Mouse (Mus musculus) kidney, embryonic 16.5 days (tissue): ENCODE results near the gene Fam19a2. TPM values are rescaled to one million over a fixed set of nuclear protein-coding genes. Genes with fewer than 3 reads are reported as not detected.

Experiments used
- ATAC-seq: fragments of 200-750 bp; cut with Nextera tagmentation; 2 replicates; pipeline ENCODE4 v1.8.0; 2017; ENCODE audit warnings: moderate TSS enrichment; ENCODE audit not compliant: low FRiP score, low TSS enrichment
- H3K27ac ChIP-seq: fragments of 300-500 bp; sonication (generic); 2 replicates; pipeline ENCODE4 v1.5.1; 2014; ENCODE audit warnings: low read length
- H3K27me3 ChIP-seq: fragments of 300-500 bp; sonication (generic); 2 replicates; pipeline ENCODE4 v1.6.1; 2014; ENCODE audit warnings: low read length, control low read depth, mixed read lengths; ENCODE audit not compliant: insufficient read depth
- H3K36me3 ChIP-seq: fragments of 300-500 bp; sonication (generic); 2 replicates; pipeline ENCODE4 v1.6.1; 2014; ENCODE audit warnings: low read length, control low read depth, mixed read lengths; ENCODE audit not compliant: insufficient read depth
- H3K4me1 ChIP-seq: fragments of 300-500 bp; sonication (generic); 2 replicates; pipeline ENCODE4 v1.6.1; 2014; ENCODE audit warnings: low read length, control low read depth, mixed read lengths; ENCODE audit not compliant: insufficient read depth
- H3K4me2 ChIP-seq: fragments of 300-500 bp; sonication (generic); replicated peaks from 2 replicates; pipeline ENCODE4 v1.6.1; 2014; ENCODE audit warnings: low read depth, low read length
- H3K4me3 ChIP-seq: fragments of 300-500 bp; sonication (generic); 2 replicates; pipeline ENCODE4 v1.5.1; 2014; ENCODE audit warnings: mild to moderate bottlenecking, low read length
- H3K9ac ChIP-seq: fragments of 300-500 bp; sonication (generic); replicated peaks from 2 replicates; pipeline ENCODE4 v1.6.1; 2014; ENCODE audit warnings: low read length
- H3K9me3 ChIP-seq: fragments of 300-500 bp; sonication (generic); 2 replicates; pipeline ENCODE4 v1.6.1; 2016; ENCODE audit warnings: low read length, control low read depth
- WGBS: fragments of 180-500 bp; shearing (Covaris S2); extraction: QIAGEN DNeasy Blood & Tissue Kit; methylation state at CpG from one replicate; pipeline ENCODE4 v1.1.7; 2014; 5-methylcytosine and 5-hydroxymethylcytosine counted together
- polyA plus RNA-seq: library from polyadenylated mRNA; unstranded; fragments of >200 nt; fragmentation: Nextera tagmentation; extraction: Ambion mirVana; gene quantifications from 2 replicates; pipeline ENCODE4 v1.2.1, GENCODE M21; 2015

The Fam19a2 gene
- polyA plus RNA-seq, 1 experiment from 2014 or later, result 2.9 TPM

GRCm38 (mm10) chr10:123520613-123521012 lies 256.8 kb downstream of the Fam19a2 start:
- Histone ChIP-seq H3K9me3 (peaks cover 14% of the 10 kb centered on the region), H3K27ac (no peak overlapping the region), H3K36me3 (no peaks in the 10 kb centered on the region), H3K4me3 (no peak overlapping the region), H3K27me3 (no peaks in the 10 kb centered on the region), H3K9ac (no peak overlapping the region), H3K4me1 (no peaks in the 10 kb centered on the region), H3K4me2 (no peak overlapping the region)
- no peak for ATAC-seq
- WGBS, result 83% methylated on average over 2 of the region's 2 CpGs

- Histone ChIP-seq H3K4me3 (no peak overlapping the region), H3K36me3 (no peaks in the 10 kb centered on the region), H3K9ac (no peak overlapping the region), H3K9me3 (peaks cover 14% of the 10 kb centered on the region), H3K4me2 (no peak overlapping the region), H3K27ac (no peak overlapping the region), H3K4me1 (no peaks in the 10 kb centered on the region), H3K27me3 (no peaks in the 10 kb centered on the region)
- ATAC-seq, result no peak
- 93% methylated on average over 6 of the region's 6 CpGs for WGBS
Observed at GRCm38 (mm10) chr10:123521203-123521602, 257.4 kb downstream of the Fam19a2 start.

- no peak for ATAC-seq
- no peaks in the 10 kb centered on the region for H3K36me3 ChIP-seq
- H3K4me3 ChIP-seq, result no peak overlapping the region
- H3K27ac ChIP-seq, result no peak overlapping the region
- no peak overlapping the region for H3K9ac ChIP-seq
- no peak overlapping the region for H3K4me2 ChIP-seq
- no peaks in the 10 kb centered on the region for H3K27me3 ChIP-seq
- no peaks in the 10 kb centered on the region for H3K4me1 ChIP-seq
- peaks cover 14% of the 10 kb centered on the region for H3K9me3 ChIP-seq
- 56% methylated on average over 5 of the region's 5 CpGs for WGBS
Observed at GRCm38 (mm10) chr10:123525424-123525823, 261.6 kb downstream of the Fam19a2 start.

- Histone ChIP-seq H3K4me2 (no peak overlapping the region), H3K4me1 (no peaks in the 10 kb centered on the region), H3K9me3 (peaks cover 14% of the 10 kb centered on the region), H3K27me3 (no peaks in the 10 kb centered on the region), H3K4me3 (no peak overlapping the region), H3K36me3 (no peaks in the 10 kb centered on the region), H3K27ac (no peak overlapping the region), H3K9ac (no peak overlapping the region)
- no peak for ATAC-seq
- WGBS, result 45% methylated on average over 3 of the region's 3 CpGs
Observed at GRCm38 (mm10) chr10:123526059-123526458, 262.3 kb downstream of the Fam19a2 start.

- H3K9me3 ChIP-seq, result no peaks in the 10 kb centered on the region
- no peaks in the 10 kb centered on the region for H3K4me1 ChIP-seq
- no peak for ATAC-seq
- H3K4me3 ChIP-seq, result no peak overlapping the region
- no peak overlapping the region for H3K9ac ChIP-seq
- H3K4me2 ChIP-seq, result no peak overlapping the region
- no peak overlapping the region for H3K27ac ChIP-seq
- 39% methylated on average over 4 of the region's 4 CpGs for WGBS
- no peaks in the 10 kb centered on the region for H3K27me3 ChIP-seq
- H3K36me3 ChIP-seq, result no peaks in the 10 kb centered on the region
Observed at GRCm38 (mm10) chr10:123536143-123536542, 272.3 kb downstream of the Fam19a2 start.

GRCm38 (mm10) chr10:123548391-123548790 lies 284.6 kb downstream of the Fam19a2 start:
- H3K9ac ChIP-seq, result no peak overlapping the region
- no peaks in the 10 kb centered on the region for H3K36me3 ChIP-seq
- ATAC-seq, result no peak
- H3K4me2 ChIP-seq, result no peak overlapping the region
- 52% methylated on average over 6 of the region's 6 CpGs for WGBS
- no peaks in the 10 kb centered on the region for H3K4me1 ChIP-seq
- H3K27ac ChIP-seq, result no peak overlapping the region
- no peaks in the 10 kb centered on the region for H3K27me3 ChIP-seq
- H3K4me3 ChIP-seq, result no peak overlapping the region
- H3K9me3 ChIP-seq, result no peaks in the 10 kb centered on the region

- Histone ChIP-seq H3K4me2 (no peak overlapping the region), H3K9me3 (no peaks in the 10 kb centered on the region), H3K27ac (no peak overlapping the region), H3K27me3 (no peaks in the 10 kb centered on the region), H3K9ac (no peak overlapping the region), H3K36me3 (no peaks in the 10 kb centered on the region), H3K4me1 (peaks cover 22% of the 10 kb centered on the region), H3K4me3 (no peak overlapping the region)
- 32% methylated on average over 1 of the region's 1 CpGs for WGBS
- no peak for ATAC-seq
Observed at GRCm38 (mm10) chr10:123567677-123568076, 303.9 kb downstream of the Fam19a2 start.

- Histone ChIP-seq H3K27me3 (no peaks in the 10 kb centered on the region), H3K27ac (peak overlapping the region; percentile 38; the same call in 1 of the 2 replicates), H3K9ac (no peak overlapping the region), H3K4me3 (no peak overlapping the region), H3K4me1 (peaks cover 25% of the 10 kb centered on the region), H3K4me2 (no peak overlapping the region), H3K9me3 (no peaks in the 10 kb centered on the region), H3K36me3 (no peaks in the 10 kb centered on the region)
- peak; percentile 39; the same call in 1 of the 2 replicates for ATAC-seq
- WGBS, result 33% methylated on average over 10 of the region's 10 CpGs
Observed at GRCm38 (mm10) chr10:123570616-123571188, 306.9 kb downstream of the Fam19a2 start.

- Histone ChIP-seq H3K4me1 (peaks cover 25% of the 10 kb centered on the region), H3K27me3 (no peaks in the 10 kb centered on the region), H3K4me3 (no peak overlapping the region), H3K9ac (no peak overlapping the region), H3K27ac (peak overlapping the region; percentile 45; the same call in 1 of the 2 replicates), H3K36me3 (no peaks in the 10 kb centered on the region), H3K4me2 (no peak overlapping the region), H3K9me3 (no peaks in the 10 kb centered on the region)
- 71% methylated on average over 7 of the region's 7 CpGs for WGBS
- no peak for ATAC-seq
Observed at GRCm38 (mm10) chr10:123572342-123573070, 308.7 kb downstream of the Fam19a2 start.

GRCm38 (mm10) chr10:123577823-123578222 lies 314.0 kb downstream of the Fam19a2 start:
- 84% methylated on average over 4 of the region's 4 CpGs for WGBS
- H3K4me3 ChIP-seq, result no peak overlapping the region
- no peaks in the 10 kb centered on the region for H3K9me3 ChIP-seq
- no peak for ATAC-seq
- H3K9ac ChIP-seq, result no peak overlapping the region
- H3K27ac ChIP-seq, result no peak overlapping the region
- no peaks in the 10 kb centered on the region for H3K36me3 ChIP-seq
- no peak overlapping the region for H3K4me2 ChIP-seq
- peaks cover 2% of the 10 kb centered on the region; the same call in 1 of the 2 replicates for H3K4me1 ChIP-seq
- H3K27me3 ChIP-seq, result no peaks in the 10 kb centered on the region
